Mouse (Mus musculus): ENCODE data around the gene Cd3eap.

- TF ChIP-seq CTCF (IDR thresholded peaks at IDR 0.05; ENCODE audit: low read depth) = no peak
- no peak for TF ChIP-seq EP300 (IDR thresholded peaks at IDR 0.05; ENCODE audit: low read depth)
Measured at GRCm38 (mm10) chr7:19383708-19384107, 24.4 kb upstream of the Cd3eap start.
